Mouse (Mus musculus) small intestine, adult 2 months (tissue): Measurements from ENCODE around the gene Mlycd.

ENCODE experiments used
- CTCF ChIP-seq: fragments of 200-500 bp; IDR thresholded peaks from 2 replicates; pipeline ENCODE4 v1.5.1; 2012; ENCODE audit warnings: low read depth, mild to moderate bottlenecking, control low read depth, inconsistent platforms, low read length, moderate library complexity, mixed read lengths; ENCODE audit not compliant: insufficient replicate concordance, insufficient read length; ENCODE audit errors: extremely low read depth
- POLR2A ChIP-seq: fragments of 200-500 bp; IDR thresholded peaks from 2 replicates; pipeline ENCODE4 v1.6.1; 2012; ENCODE audit warnings: low read depth, mild to moderate bottlenecking, control low read depth, inconsistent platforms, low read length, moderate library complexity

DNA sequence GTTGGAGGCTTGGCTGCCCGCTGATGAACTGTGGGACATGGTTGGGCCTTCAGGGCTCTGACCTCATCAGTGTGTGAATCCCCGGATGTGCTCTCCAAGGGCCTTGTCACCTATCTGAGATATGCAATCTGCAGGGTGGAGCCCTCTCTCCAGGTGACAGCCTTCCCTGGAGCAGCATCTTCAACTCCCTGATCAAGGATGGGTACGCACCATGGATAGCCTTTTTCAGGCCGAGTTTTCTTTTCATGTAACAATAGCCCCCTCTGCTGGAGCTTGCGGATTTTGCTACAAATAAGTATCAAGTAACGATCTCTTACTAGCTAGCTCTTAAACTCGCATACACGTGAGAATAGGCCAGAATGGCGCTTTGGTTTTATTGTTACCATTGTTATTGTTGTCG is 10.2 kb upstream of the Mlycd start:
- TF ChIP-seq CTCF (peak; percentile 50; the same call in 1 of the 2 replicates), POLR2A (no peak)
